Mouse (Mus musculus) urinary bladder, postnatal 36 days (tissue): ENCODE measurements around the gene Morn4.

Experiments
- DNase-seq, 2 experiments: peaks; one replicate each; pipeline ENCODE4 v3.0.0; 2022; ENCODE audit warnings: low spot score in 2 of 2, mixed read lengths in 1 of 2

Morn4 gene

DNA sequence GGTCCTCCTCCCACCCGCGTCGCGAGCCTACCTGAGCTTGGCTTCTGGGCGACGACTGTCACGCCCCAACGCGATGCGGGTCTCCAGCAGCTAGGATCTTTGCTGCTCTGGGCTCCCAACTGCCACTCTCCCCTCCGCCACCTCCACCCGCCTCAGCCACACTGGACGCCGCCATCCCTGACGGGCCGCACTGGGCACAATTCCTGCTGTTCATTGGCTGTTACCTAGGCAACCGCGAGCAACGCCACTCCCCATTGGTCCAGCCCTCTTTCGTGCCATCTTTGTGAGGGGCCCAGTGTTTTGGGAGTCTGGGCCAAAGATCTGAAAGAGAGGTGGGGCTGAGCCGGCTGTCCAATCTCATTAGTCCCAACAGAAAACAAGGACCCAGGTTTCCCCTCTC lies at the start of gene Morn4:
Morn4 (minus strand) TSS at position 192 of the 400 bp plus-strand sequence.
- DNase-seq: peak; percentile 53 to 69

DNA sequence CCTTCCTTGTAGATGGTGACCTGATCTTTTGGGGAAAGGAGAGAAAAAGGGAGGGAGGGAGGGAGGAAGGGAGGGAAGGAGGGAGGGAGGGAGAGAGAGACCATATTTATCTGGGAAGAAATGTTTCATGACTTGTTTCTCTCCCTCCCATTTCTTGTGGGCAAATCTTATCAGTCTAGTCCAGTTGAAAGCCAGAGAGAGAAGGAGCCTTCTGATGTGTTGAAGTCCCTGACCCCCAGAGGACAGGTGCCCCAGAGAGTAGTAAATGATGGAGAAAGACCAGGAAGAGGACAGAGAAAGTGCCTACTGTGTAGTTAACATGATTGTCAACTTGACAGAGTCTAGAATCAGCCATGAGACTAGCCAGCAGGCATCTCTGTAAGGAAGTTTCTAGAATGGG lies 48.9 kb upstream of the Morn4 start:
- DNase-seq: no peak

DNA sequence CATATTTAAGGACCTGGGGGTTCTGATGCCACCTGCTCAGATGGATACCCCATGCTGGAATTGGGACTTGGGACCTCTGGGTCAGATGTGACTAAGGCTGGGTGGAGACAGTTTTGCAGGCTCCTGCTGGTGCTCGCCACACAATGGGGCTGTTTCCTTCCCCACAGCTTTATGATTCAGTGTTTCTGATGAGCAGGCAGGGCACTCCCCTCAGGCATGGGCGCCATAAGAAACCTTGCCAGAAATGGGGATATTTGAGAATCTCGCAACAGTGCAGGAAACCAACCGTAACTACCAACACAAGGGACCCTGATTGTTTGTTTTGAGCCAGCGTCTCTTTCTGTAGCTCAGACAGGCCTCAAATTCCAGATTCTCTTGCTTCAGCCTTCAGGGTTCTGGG lies 44.9 kb upstream of the Morn4 start:
- DNase-seq: no peak

DNA sequence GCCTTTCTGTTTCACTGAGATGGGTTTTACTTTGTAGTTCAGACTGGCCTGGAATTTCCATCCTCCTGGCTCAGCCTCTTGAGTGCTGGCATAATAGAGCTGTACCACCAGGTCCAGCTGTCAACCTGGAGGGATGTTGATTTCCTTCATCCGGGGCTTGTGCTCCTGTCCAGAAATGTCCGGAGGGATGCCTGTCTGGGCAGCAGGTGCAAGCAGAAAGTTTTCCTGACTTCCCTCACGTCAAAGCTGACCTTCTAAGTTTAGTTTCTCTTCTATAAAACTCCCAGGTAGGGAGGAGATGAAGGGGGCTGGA lies 44.1 kb upstream of the Morn4 start:
- DNase-seq: no peak

DNA sequence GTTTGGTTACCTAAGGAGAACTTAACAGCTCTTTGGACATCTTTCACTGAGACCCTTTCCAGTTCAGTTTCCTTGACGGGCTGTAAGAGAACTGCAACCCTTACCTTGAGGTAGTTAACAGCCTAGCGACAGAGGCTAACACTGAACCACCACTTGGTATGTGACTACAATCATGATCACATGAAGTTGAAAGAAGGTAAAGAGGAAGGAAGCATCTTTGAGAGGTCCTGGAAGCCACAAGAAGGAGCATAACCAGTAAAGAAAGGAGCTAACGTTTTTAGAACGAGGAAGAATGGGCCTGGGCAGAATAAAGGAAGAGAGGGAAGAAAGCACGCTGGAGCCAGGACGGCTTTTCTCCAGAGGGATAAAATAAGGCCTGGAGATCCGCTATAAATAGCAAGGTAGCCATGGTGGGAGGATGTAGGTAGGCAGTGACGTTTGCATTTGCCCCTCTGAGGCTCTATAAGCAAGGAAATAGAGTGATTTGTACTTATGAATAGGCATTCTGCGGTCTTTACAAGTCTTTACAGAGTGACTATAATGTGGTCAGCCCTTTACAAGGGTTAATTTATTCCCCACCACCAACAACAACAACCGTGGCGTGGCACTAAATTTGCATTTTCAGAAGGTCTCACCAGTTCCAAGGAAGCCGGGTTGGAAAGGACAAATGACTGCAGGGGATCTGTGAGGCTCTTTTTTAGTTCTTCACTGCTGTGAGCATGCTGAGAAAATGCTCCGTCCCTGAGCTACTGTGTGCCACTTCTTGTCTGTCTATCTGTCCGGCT lies 43.5 kb upstream of the Morn4 start:
- no peak for DNase-seq

DNA sequence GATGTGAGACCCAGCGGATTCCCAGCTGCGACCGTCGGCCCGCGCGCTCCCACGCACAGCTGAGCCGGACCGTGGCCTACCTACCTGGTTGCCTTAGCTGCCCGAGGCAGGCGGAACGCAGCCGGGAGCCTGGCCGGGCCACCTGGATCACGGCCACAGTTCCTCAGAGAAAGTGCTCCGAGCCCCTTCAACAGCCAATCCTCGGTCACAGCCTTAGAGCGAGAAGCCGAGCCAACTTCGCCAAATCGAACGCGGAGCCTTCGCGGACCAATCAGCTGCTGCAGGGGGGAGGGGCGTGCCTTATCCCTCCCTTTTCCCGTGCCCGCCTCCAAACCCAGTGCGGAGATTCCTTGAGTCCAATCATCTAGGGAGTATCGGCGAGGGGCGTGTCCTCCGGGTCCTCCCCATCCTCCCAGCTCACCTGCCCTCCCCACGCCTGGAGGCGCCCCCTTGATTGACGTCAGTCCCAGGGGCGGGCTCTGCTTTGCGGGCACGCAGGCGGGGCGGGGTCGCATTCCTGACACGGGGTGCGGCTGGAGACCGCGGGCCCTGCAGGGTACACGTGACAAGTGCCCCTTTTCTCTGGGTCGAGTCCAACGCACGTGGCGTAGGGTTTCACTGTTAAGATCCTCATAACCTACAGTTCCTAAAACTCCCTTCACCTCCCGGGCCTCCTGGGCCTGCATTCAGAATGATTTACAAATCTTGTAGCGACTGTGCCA lies 42.8 kb upstream of the Morn4 start, which contains the start of gene Avpi1:
Avpi1 (minus strand) TSS at position 273 of the 722 bp plus-strand sequence.
- peak; percentile 97 to 98 for DNase-seq

DNA sequence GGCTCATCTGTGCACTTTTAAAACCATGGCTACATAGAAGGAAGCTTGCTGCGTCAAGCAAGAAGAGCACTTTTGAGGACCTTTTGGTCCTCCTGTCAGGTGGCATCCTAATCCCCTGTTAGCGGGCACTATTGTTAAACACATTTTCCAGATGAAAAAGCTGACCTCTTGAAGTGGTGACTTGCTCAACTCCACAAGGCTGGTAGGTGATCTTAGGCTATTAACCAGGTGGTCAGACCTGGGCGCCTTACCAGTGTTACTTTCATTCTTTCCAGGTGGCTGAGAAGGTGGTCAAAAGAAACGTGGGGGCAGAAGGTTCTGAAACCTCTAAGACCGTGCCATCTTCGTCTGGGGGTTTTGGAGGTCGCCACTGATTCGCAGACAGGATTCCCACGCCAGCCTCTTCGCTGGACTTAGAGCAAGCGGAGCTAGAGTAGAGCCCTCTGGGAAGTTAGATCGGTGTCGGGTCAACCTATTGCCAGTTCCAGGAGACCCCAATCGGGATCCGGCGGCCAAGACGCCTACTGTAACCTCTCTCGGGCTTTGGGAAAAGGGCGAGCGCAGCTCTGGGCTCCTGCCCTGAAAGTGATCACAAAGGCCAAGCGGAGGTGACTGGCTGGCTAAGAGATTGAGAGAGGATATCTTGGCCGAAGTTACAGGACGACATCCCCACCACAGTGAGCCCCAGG lies 42.0 kb upstream of the Morn4 start:
- no peak for DNase-seq

DNA sequence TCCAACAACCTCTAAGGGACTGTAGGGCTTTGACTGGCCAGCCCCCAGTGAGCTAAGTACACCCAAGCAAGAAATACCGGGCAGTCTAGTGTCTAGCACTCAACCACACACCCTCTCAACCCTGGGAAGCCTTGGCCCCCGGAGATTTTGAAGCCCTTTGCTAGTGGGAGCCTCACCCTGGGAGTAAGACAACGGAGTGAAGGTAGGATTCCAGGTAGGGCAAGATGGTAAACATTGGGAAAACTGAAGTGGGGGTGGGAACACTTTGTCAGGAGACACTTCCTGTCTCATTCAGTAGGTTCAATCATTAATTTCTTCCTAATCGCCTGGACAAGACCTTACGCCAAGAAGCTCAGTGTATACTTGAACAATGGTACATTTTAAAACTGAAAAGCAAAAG lies 40.9 kb upstream of the Morn4 start:
- DNase-seq: no peak

DNA sequence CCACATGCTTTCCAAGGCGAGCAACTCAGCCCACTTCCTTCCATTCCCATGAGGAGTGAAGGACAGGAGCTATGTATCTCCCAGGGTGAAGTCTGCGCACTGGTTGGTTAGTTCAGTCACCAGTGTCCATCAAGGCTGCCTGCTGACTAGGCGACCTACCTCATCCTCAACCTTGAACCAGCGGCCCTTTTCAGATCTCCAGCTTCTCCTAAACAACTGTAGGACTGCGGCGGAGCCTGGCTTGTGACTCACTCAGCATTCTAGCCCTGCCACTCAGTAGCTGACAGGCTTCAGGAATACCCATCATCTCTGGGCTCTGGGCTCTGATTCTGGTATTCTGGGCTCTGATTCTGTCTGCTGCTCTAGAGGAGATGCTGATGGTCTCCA lies 40.1 kb upstream of the Morn4 start:
- no peak for DNase-seq

DNA sequence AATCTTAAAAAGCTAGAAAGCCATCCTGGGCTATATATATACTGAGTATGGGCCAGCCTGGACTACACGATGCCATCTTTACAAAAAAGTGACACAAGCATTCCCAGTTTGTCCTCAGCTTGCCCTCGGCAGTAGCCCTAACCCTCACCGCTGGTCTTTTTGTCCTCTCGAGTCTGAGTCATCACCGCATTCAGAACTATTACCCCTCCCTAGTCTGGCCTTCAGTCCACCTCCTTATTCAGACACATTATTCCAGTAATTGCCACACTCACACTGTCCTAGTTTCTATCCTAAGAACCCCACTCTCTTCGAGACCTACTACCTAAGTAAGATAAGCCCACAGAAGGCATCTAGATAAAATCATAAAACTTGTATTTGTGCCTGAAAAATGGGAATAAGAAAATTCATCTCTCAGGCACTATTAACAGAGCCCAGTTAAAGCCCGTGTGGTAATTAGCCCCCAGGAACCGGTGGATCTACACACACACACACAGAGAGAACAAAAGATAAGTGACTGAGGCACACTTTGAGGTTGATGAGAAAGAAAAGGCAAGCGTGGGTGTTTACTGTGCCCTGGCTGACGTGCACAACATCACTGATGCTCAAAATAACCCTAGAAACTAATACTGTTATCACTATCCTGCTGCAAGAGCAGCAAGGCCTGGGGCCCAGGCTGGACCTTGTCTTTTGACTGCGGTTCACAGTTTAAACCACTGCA lies 39.5 kb upstream of the Morn4 start:
- DNase-seq: no peak

DNA sequence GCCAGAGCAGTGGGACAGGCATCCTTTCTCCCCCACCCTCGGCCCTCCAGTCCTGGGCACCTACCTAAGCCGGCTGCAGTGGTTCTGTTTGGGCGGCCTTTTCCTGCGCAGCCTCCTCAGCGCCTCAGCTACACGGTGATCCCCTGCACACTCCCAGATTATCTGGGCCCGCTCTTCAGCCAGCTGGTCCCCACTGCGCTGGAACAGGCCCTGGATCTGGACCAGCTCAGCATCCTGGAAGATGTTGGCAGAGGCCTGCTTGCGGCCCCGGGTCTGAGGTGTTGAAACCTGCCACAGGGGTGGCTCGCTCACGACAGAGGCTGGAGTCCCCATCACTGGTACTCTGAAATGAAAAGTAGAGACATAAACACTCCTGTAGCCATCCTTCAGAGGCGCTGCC lies 38.5 kb upstream of the Morn4 start:
- DNase-seq: no peak

DNA sequence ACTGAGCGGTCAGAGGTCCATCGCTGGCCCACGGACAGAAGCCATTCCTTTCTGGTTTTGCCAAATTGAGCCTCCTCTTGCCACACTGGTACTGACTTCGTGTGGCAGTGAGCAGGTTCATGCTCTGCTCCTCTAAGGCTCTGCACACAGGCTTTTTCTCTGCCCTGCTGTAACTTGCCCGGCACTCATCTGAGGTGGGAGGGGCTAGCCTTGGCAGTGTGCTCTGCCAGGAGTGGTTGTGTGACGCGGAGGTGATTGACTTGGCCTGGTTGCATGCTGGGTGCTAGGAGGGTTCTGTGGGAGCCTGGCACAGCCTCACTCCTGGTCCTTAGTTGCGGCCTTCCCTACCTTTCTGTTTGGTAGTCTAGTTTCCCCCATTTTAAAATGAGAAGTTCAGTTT lies 34.3 kb upstream of the Morn4 start:
- no peak for DNase-seq

DNA sequence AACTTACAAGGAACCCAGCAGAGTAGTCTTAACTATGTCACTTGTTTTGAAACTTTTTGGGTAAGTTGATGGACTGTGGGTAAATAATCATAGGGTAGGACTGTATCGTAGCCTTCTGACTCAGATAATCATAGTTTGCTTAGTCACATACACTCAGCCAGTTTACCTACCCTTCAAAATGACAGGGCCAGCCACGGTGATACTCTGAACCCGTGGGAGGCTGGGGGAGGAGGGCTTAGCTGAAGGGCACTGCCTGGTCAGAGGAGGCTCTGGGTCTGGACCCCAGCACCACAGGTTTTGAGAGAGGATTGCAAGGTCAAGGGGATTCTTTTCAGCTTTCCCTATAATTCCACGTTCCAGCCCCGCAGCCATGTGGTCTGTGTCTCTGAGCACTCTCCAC lies 32.4 kb upstream of the Morn4 start:
- DNase-seq: no peak

DNA sequence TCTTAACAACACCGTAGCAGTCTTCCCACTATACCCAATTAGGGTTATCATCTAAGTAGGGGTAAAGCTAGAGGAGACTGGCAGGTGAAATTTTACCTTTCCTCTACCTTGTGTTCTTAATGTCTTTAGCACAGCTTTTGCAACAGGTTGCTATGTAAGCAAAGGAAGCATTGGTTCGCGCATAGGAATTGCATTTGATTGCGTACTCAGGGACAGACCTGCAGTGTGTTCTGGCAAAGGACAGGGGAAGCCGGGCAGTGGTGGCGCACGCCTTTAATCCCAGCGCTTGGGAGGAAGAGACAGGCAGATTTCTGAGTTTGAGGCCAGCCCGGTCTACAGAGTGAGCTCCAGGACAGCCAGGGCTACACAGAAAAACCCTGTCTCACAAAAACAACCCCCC lies 32.0 kb upstream of the Morn4 start:
- no peak for DNase-seq

DNA sequence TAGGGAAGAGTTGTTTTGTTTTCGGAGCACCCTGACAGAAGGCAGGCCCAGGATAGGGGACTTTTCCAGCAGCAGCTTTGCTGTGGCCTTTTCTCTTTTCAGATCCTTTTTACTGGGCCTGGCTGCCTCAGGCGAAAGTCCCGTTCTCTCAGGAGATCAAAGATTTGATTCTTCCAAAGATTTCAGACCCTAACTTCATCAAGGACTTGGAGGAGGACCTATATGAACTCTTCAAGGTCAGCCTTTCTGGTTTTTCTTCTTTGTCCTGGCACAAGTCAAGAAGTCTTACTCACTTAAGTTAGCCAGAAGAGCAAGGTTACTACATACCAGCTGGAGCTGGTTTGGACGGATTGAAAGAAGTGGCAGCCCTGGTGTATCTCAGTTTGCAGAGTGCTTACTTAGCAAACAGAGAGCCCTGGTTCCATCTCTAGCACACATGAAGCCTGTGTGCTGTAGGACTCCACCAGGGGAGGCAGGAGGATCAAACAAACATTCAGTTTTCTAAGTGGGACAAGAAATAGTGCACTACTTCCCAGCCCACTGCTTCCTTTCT lies 29.7 kb upstream of the Morn4 start:
- no peak for DNase-seq

DNA sequence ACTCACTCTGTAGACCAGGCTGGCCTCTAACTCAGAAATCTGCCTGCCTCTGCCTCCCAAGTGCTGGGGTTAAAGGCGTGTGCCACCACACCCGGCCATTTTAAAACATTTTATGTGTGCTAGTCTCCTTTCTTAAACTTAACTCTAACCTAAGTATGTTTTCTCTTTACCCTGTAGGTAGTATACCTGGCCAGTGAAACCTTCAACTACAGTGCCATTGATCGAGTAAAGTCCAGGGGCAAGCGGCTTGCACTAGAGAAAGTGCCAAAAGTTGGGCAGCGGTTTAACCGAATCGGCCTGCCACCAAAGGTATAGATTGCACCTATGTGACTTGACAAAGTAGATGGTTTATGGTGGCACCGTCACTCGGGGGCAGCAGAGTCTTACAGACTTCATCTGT lies 18.5 kb upstream of the Morn4 start:
- DNase-seq: no peak

DNA sequence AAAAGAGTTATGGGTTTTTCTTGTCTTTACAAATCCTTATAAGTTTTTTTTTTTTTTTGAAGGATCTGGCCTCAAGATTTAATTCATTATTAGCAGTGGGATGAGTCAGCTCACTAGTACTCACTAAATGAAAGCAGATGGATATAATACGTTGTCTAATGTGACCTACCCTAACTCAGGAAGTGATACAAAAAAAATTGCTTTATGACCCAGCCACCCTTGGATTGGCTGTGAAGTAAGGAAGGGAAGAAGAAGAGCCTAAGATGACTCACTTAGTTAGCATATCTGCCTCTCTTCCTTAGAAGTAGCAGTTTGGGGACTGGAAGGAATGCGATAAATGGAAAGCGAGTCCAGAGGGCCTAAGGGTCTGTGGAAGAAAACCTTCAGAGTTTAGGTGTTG lies 13.2 kb upstream of the Morn4 start:
- DNase-seq: no peak

DNA sequence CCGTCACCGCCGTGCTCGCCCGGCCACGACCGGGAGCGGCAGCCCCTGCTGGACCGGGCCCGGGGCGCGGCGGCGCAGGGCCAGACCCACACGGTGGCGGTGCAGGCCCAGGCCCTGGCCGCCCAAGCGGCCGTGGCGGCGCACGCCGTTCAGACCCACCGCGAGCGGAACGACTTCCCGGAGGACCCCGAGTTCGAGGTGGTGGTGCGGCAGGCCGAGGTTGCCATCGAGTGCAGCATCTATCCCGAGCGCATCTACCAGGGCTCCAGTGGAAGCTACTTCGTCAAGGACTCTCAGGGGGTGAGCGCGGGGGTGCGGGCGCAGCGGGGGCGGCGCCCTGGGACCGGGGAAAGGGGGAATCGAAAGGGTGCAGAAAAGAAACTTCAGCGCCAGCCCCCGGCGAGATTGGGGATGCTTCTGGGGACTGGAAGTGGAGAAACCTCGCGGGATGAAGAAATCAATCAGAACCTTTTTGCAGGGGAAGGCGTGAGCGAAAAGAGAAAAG lies 4.5 kb upstream of the Morn4 start:
- no peak for DNase-seq

DNA sequence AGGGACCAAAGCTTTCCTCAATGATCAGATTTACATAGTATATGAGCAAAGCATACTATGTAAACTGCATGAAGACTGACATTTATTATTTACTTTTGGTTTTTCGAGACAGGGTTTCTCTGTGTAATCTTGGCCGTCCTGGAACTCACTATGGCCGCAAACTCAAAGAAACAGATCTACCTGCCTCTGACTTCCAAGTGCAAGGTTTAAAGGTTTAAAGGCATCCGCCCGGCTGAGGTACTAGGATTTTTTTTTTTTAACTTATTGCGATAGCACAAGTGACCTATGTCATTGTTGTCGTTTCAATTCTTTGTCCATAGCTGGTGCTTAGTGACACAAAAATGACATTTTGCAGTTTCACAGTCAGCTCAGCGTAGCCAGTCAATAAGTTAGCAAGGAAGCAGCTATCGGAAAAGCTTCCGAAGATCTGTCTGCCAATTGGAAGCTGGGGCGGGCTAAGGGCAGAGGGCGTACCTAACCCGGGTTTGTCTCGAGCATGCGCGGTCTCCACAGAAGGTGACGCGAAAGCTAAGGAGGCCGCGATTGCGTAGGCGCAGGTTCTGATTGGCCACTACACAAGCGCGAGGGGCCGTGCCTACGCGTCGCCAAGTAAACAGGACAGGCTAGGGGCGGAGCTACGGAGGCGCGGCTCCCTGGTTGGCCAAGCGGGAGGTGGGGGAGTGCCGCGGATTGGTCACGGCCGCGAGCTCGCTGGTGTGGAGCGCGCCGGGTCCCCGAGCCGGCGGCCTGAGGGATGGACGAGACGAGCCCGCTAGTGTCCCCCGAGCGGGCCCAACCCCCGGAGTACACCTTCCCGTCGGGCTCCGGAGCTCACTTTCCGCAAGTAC lies 3.8 kb upstream of the Morn4 start, which contains the start of gene Pi4k2a:
Pi4k2a (plus strand) TSS at position 723 of the 848 bp plus-strand sequence.
- peak; percentile 96 to 99 for DNase-seq

DNA sequence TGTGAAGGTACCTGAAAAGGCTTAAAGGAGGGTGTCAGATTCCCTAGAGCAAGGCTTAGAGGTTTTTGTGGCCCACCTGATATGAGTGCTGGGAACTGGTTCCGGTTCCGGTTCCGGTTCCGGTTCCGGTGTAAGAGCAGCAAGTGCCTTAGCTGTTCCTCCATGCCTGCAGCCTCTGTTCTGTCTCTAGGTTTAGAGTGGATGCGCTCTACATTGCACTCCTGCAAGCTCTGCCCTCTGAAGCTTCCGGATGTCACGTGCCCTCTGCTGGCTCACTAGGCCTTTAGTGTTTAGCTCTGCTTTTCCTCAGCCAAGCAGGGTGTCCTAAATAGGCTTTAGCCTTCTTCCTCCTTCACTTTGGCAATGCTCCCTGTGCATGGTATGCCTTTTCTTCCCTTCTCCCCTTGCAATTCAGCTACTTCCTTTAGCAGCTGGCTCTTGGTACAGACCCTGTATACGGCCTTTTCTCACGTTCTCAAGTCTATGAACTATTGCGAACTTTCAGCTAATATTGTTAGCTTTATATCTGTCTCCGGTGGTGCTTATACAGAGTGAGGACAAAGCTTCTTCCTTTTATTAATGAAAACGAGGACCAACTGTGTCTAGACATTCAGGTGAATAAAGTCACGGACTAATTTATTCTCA lies 3.1 kb upstream of the Morn4 start:
- DNase-seq: peak; percentile 44 to 46
